Mouse (Mus musculus): ENCODE measurements at regions not wholly inside any gene's neighbourhood (a gene's known extent, or its start where the extent isn't known, plus 50 kb on each side); places are given as distances from the start of the nearest gene placed in this dataset.
A peak's percentile ranks its signal among the peaks of the same experiment; 100 is the strongest.

- 72% methylated on average over 14 of the region's 14 CpGs for WGBS
- Histone ChIP-seq H3K4me3 (replicated peaks; ENCODE audit: low read depth, low read length) (no peak overlapping the region), H3K4me2 (ENCODE audit: low read length) (no peak overlapping the region), H3K36me3 (ENCODE audit: control insufficient read depth, insufficient read depth, low read length) (no peaks in the 10 kb centered on the region), H3K27ac (replicated peaks; ENCODE audit: low read depth, low read length) (no peak overlapping the region), H3K4me1 (ENCODE audit: control insufficient read depth, insufficient read depth, low read length) (no peaks in the 10 kb centered on the region), H3K9me3 (ENCODE audit: control insufficient read depth, low read length) (no peaks in the 10 kb centered on the region; the same call in 1 of the 2 replicates), H3K27me3 (ENCODE audit: control insufficient read depth, insufficient read depth, low read length) (no peaks in the 10 kb centered on the region), H3K9ac (replicated peaks; ENCODE audit: low read length) (no peak overlapping the region)
- DNase-seq (peak; percentile 35), ATAC-seq (ENCODE audit: low FRiP score, low TSS enrichment) (no peak)
Measured at GRCm38 (mm10) chr4:84137171-84137919, 537.7 kb downstream of the Bnc2 start.

GRCm38 (mm10) chr4:84149149-84150050, 525.7 kb downstream of the Bnc2 start:
- H3K27me3 ChIP-seq (ENCODE audit: control insufficient read depth, insufficient read depth, low read length) = no peaks in the 10 kb centered on the region
- H3K9me3 ChIP-seq (ENCODE audit: control insufficient read depth, low read length) = no peaks in the 10 kb centered on the region
- H3K4me3 ChIP-seq (replicated peaks; ENCODE audit: low read depth, low read length) = no peak overlapping the region
- WGBS = 89% methylated on average over 13 of the region's 13 CpGs
- H3K4me2 ChIP-seq (ENCODE audit: low read length) = no peak overlapping the region
- ATAC-seq (ENCODE audit: low FRiP score, low TSS enrichment) = no peak
- no peaks in the 10 kb centered on the region; the same call in 1 of the 2 replicates for H3K4me1 ChIP-seq (ENCODE audit: control insufficient read depth, insufficient read depth, low read length)
- H3K36me3 ChIP-seq (ENCODE audit: control insufficient read depth, insufficient read depth, low read length) = no peaks in the 10 kb centered on the region
- no peak overlapping the region for H3K27ac ChIP-seq (replicated peaks; ENCODE audit: low read depth, low read length)
- H3K9ac ChIP-seq (replicated peaks; ENCODE audit: low read length) = no peak overlapping the region
- DNase-seq = no peak

GRCm38 (mm10) chr4:84150698-84151097, 524.4 kb downstream of the Bnc2 start:
- Histone ChIP-seq H3K4me3 (replicated peaks; ENCODE audit: low read depth, low read length) (no peak overlapping the region), H3K27me3 (ENCODE audit: control insufficient read depth, insufficient read depth, low read length) (no peaks in the 10 kb centered on the region), H3K9me3 (ENCODE audit: control insufficient read depth, low read length) (no peaks in the 10 kb centered on the region), H3K36me3 (ENCODE audit: control insufficient read depth, insufficient read depth, low read length) (no peaks in the 10 kb centered on the region), H3K4me2 (ENCODE audit: low read length) (no peak overlapping the region), H3K27ac (replicated peaks; ENCODE audit: low read depth, low read length) (peak overlapping the region; percentile 13; the same call in 1 of the 2 replicates), H3K9ac (replicated peaks; ENCODE audit: low read length) (no peak overlapping the region), H3K4me1 (ENCODE audit: control insufficient read depth, insufficient read depth, low read length) (no peaks in the 10 kb centered on the region; the same call in 1 of the 2 replicates)
- DNase-seq (no peak), ATAC-seq (ENCODE audit: low FRiP score, low TSS enrichment) (no peak)
- 33% methylated on average over 3 of the region's 3 CpGs for WGBS

DNA sequence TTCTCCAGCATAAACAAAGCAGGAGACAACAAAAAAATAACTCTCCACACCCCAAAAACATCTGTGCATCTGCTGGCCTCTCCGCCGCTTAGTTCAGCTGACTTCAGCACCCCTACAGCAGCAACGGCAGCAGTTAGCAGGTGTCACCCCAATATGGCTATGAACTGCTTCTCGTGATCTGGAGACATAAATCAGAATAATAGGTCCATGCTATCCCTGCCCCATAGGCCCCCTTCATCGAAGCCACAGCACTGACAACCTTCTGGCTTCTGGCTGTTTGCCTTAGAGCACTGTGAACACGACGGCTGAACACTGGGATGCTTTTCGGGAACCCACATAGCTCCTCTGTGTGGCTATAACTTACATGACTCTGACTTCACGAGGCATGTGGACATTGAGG, 523.8 kb downstream of the Bnc2 start:
- Histone ChIP-seq H3K27me3 (ENCODE audit: control insufficient read depth, insufficient read depth, low read length) (no peaks in the 10 kb centered on the region), H3K36me3 (ENCODE audit: control insufficient read depth, insufficient read depth, low read length) (no peaks in the 10 kb centered on the region), H3K27ac (replicated peaks; ENCODE audit: low read depth, low read length) (no peak overlapping the region), H3K9ac (replicated peaks; ENCODE audit: low read length) (no peak overlapping the region), H3K4me3 (replicated peaks; ENCODE audit: low read depth, low read length) (no peak overlapping the region), H3K4me2 (ENCODE audit: low read length) (no peak overlapping the region), H3K9me3 (ENCODE audit: control insufficient read depth, low read length) (no peaks in the 10 kb centered on the region), H3K4me1 (ENCODE audit: control insufficient read depth, insufficient read depth, low read length) (no peaks in the 10 kb centered on the region; the same call in 1 of the 2 replicates)
- DNase-seq = no peak
- 86% methylated on average over 9 of the region's 9 CpGs for WGBS
- ATAC-seq (ENCODE audit: low FRiP score, low TSS enrichment) = no peak

DNA sequence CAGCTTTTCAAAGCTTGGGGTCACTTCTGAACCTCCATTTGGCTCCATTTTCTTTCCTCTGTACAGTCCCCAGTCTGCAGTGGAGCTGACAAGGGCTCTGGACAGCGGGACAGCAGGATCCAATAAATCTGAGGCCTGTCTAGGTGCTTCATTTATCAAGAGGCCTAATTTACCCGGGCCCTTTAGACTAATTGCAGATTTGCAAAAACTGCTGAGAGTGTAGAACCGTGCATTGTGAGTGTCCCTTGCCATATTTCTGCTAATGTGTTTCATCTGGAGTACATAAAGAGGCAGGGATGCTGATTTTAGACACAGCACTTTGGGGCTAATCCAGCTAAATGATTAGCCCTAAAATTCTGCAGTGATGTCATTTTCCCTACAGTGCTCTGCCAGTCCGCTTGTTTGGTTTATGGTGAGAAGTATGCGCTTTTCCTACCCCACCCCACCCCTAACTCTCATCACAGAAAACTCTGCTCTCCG, 523.1 kb downstream of the Bnc2 start:
- WGBS = 71% methylated on average over 6 of the region's 6 CpGs

DNA sequence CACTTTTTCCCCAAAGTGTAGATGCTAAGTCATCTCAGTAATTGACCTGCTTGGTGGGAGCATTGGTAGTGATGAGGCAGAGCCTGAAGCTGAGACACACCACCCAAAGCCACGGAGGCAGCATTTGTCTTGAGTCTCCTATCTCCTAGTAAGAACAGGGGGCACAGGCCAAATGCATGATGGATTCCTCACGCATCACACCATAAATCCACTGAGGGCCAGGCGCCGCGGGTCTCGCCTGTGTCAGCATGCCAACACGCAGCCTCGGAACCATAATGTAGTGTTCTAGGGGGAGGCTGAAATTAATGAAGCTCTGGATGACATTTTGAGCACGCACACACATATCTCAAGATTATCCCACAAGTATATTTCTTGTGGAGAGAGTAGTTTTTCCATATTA, 521.5 kb downstream of the Bnc2 start:
- Histone ChIP-seq H3K27me3 (ENCODE audit: control insufficient read depth, insufficient read depth, low read length) (no peaks in the 10 kb centered on the region), H3K9me3 (ENCODE audit: control insufficient read depth, low read length) (no peaks in the 10 kb centered on the region), H3K27ac (replicated peaks; ENCODE audit: low read depth, low read length) (no peak overlapping the region), H3K9ac (replicated peaks; ENCODE audit: low read length) (no peak overlapping the region), H3K4me1 (ENCODE audit: control insufficient read depth, insufficient read depth, low read length) (no peaks in the 10 kb centered on the region; the same call in 1 of the 2 replicates), H3K4me2 (ENCODE audit: low read length) (no peak overlapping the region), H3K4me3 (replicated peaks; ENCODE audit: low read depth, low read length) (no peak overlapping the region), H3K36me3 (ENCODE audit: control insufficient read depth, insufficient read depth, low read length) (no peaks in the 10 kb centered on the region)
- no peak for DNase-seq
- no peak for ATAC-seq (ENCODE audit: low FRiP score, low TSS enrichment)
- 96% methylated on average over 9 of the region's 9 CpGs for WGBS

More for the DNA sequence above, 523.1 kb downstream of the Bnc2 start:
- H3K36me3 ChIP-seq (ENCODE audit: control insufficient read depth, insufficient read depth, low read length) = no peaks in the 10 kb centered on the region
- H3K4me1 ChIP-seq (ENCODE audit: control insufficient read depth, insufficient read depth, low read length) = no peaks in the 10 kb centered on the region; the same call in 1 of the 2 replicates
- H3K4me3 ChIP-seq (replicated peaks; ENCODE audit: low read depth, low read length) = no peak overlapping the region
- no peak overlapping the region for H3K9ac ChIP-seq (replicated peaks; ENCODE audit: low read length)
- H3K4me2 ChIP-seq (ENCODE audit: low read length) = no peak overlapping the region
- no peaks in the 10 kb centered on the region for H3K27me3 ChIP-seq (ENCODE audit: control insufficient read depth, insufficient read depth, low read length)
- ATAC-seq (ENCODE audit: low FRiP score, low TSS enrichment) (no peak), DNase-seq (no peak)
- no peaks in the 10 kb centered on the region for H3K9me3 ChIP-seq (ENCODE audit: control insufficient read depth, low read length)
- no peak overlapping the region for H3K27ac ChIP-seq (replicated peaks; ENCODE audit: low read depth, low read length)

GRCm38 (mm10) chr4:84157911-84158647, 517.0 kb downstream of the Bnc2 start:
- Histone ChIP-seq H3K9me3 (ENCODE audit: control insufficient read depth, low read length) (no peaks in the 10 kb centered on the region), H3K36me3 (ENCODE audit: control insufficient read depth, insufficient read depth, low read length) (no peaks in the 10 kb centered on the region), H3K4me3 (replicated peaks; ENCODE audit: low read depth, low read length) (no peak overlapping the region), H3K4me2 (ENCODE audit: low read length) (no peak overlapping the region), H3K27me3 (ENCODE audit: control insufficient read depth, insufficient read depth, low read length) (no peaks in the 10 kb centered on the region), H3K9ac (replicated peaks; ENCODE audit: low read length) (no peak overlapping the region), H3K27ac (replicated peaks; ENCODE audit: low read depth, low read length) (no peak overlapping the region), H3K4me1 (ENCODE audit: control insufficient read depth, insufficient read depth, low read length) (no peaks in the 10 kb centered on the region)
- ATAC-seq (ENCODE audit: low FRiP score, low TSS enrichment) (no peak), DNase-seq (no peak)
- 94% methylated on average over 5 of the region's 5 CpGs for WGBS

DNA sequence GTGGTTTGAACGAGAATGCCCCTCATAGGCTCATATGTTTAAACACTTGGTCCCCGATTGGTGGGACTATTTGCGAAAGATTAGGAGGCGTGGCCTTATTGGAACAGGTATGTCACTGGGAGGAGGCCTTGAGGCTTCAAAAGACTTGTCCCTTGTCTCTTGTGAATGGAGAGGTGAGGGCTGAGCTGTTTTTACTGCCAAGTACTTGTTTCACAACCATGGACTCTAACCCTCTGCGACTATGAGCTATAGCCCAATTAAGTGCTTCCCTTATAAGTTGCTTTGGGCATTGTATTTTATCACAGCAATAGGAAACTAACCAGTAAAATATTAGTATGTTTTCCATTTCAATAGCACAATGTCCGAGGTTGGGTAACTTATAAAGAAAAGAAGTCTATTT, 511.7 kb downstream of the Bnc2 start:
- DNase-seq (no peak), ATAC-seq (ENCODE audit: low FRiP score, low TSS enrichment) (no peak)
- H3K36me3 ChIP-seq (ENCODE audit: control insufficient read depth, insufficient read depth, low read length) = no peaks in the 10 kb centered on the region
- 93% methylated on average over 6 of the region's 6 CpGs for WGBS
- no peaks in the 10 kb centered on the region for H3K4me1 ChIP-seq (ENCODE audit: control insufficient read depth, insufficient read depth, low read length)
- H3K9me3 ChIP-seq (ENCODE audit: control insufficient read depth, low read length) = no peaks in the 10 kb centered on the region
- peaks cover 9% of the 10 kb centered on the region; the same call in 1 of the 2 replicates for H3K27me3 ChIP-seq (ENCODE audit: control insufficient read depth, insufficient read depth, low read length)
- no peak overlapping the region for H3K4me2 ChIP-seq (ENCODE audit: low read length)
- H3K9ac ChIP-seq (replicated peaks; ENCODE audit: low read length) = no peak overlapping the region
- H3K4me3 ChIP-seq (replicated peaks; ENCODE audit: low read depth, low read length) = no peak overlapping the region
- no peak overlapping the region for H3K27ac ChIP-seq (replicated peaks; ENCODE audit: low read depth, low read length)
